Mouse (Mus musculus) gastrocnemius, postnatal 25 days (tissue): Measurements from ENCODE around the gene Daam1. TPM values are rescaled to one million over a fixed set of nuclear protein-coding genes. Genes with fewer than 3 reads are reported as not detected.

Source experiments
- DNase-seq: peaks from one replicate; pipeline ENCODE4 v3.0.0; 2022
- total RNA-seq, 2 experiments: library from RNA; stranded (reverse); gene quantifications; 1 replicate in 1 of 2; 2 replicates in 1 of 2; pipeline ENCODE4 v1.2.3; 2021

Gene Daam1
- total RNA-seq, 2 experiments from 2014 or later = 10.4 to 13.8 TPM

DNA sequence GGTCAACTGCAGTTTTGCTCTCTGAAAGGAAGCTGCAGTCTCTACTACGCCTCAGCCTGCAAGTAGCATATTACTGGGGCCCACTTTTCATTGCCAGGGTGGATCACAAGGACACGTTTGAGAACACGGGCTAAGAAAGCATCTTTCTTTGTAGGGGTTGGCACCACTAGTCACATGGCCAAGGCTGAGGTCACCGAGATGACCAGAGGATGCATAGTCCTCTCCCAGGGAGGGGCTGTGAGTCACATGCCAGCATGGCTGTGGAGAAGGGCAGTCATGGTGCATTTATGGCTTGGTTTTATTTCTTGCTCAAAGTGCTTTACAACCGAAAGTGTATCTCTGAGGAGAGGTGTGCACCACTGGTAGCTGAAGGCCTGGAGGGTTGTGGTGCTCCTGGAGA, 67.4 kb downstream of the Daam1 start:
- no peak for DNase-seq

DNA sequence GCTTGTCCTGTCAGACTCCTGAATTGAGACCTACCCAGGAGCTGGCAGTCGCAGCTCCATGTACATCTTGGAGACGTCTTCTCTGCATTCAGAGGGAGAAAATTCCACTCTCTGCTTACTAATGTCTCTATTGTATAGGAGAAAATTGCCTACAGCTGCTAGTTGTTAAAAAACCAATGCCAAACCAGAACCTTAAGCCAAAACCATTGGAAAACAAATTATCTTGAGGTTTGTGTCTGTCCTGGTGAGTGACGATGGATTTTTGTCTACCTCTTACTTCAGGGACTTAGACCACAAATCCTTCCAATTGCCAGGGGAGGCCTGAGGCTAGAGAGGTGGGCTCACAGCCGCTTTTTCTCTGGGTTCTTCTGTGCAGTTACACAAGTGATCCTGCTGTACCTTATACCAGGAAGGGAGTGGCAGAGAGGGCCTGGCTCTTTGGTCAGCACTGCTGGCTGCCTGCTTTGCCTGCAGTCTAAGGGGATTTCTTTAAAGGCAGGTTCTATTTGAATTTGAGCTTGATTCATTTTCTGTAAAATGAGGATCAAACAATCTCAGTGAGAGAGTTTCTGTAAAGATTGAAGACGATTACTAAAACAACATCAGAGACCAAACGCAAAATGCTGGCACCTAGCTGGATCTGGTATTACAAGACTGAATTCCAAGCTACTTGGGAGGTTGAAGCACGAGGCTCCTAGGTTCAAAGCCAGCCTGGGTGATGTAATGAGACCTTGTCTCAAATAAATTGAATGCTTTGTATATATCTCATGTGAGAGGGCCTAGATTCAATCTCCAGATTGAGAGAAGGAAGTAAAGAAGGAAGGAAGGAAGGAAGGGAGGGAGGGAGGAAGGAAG, 68.0 kb downstream of the Daam1 start:
- DNase-seq = no peak

DNA sequence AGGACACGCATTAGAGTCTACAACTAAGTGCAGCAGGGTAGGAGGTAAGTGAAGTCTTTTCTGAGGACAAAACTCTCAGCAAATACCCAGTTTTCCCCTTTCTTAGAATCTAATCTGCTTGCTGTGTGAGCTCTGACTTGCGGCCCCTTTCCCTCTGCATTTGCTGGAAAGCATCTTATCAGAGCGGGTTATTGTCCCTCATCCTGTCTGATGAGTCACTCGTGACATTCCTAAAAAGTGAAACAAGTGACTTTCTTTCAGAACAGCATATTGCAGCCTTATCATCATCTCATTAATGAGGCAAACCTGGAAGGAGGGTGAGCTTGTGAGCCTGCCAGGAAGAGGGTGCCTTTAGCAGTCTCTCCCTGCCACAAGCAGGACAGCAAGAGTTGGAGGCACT, 68.7 kb downstream of the Daam1 start:
- no peak for DNase-seq

DNA sequence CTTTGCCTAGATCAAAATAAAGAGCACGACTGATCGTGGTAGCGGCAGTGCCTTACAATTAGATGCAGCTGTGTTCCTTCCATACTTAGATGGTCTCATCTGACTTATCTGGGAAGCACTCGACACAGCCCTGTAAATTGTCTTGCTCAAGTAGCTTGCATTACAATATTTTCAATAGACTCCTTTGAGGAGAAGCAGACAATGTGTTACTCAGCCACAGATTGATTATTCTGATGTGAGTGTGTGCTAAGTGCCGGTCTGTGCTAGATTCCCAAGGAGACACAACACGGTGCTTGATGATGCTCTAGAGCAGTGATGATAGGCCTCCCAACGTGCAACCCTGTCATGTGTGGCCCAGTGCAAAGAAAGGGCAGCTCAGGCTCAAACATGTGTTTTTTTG, 70.3 kb downstream of the Daam1 start:
- no peak for DNase-seq

DNA sequence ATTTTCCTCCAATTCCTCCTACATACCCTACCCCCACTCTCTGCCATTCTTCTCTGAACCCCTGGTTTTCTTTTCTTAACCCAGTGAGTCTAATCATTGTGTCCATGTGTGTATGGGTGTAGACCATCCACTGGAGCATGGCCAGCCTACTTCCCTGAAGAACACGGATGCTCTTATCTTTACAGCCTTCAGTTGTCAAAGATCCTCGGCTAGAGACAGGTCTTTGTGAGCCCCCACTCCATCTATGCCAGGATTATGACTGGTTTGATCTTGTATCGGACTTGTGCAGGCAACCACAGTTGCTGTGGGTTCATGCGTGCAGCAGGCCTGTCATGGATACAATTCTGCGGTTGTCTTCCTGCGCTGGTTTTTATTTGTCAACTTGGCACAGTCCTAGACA, 71.0 kb downstream of the Daam1 start:
- no peak for DNase-seq

DNA sequence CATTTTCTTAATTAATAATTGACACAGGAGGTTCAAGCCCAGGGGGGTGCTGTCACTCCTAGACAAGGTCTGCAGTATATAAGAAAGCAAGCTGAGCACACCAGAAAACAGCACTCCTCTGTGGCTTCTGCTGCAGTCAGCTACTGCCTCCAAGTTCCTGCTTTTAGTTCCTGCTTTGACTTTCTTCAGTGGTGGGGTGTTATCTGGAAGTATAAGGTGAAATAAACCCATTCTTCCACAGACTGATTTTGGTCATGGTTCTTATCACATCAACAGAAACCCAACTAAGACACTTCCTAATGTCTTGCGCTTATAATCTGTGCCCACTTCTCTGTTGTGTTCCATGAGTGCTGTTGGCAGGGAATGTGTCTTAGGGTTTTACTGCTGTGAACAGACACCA, 71.4 kb downstream of the Daam1 start:
- DNase-seq = no peak

DNA sequence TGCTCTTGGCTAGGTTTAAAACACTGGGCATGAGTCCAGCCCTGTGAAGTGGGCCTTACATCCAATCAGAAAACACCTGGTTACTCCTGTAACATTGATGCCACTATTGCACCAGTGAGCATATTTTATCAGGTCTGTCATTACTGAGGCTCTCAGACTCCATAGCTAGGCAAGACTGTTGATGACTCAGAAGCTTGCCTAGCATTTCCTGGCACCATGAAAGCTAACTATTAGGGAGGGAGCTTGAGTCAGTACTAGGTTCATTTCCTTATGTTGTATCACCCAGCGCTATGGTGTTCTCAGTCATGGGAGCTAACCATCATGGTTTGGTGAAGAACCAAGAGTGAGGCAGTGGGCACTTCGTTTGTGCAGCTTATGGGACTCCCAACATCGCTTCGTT, 72.3 kb downstream of the Daam1 start:
- no peak for DNase-seq

DNA sequence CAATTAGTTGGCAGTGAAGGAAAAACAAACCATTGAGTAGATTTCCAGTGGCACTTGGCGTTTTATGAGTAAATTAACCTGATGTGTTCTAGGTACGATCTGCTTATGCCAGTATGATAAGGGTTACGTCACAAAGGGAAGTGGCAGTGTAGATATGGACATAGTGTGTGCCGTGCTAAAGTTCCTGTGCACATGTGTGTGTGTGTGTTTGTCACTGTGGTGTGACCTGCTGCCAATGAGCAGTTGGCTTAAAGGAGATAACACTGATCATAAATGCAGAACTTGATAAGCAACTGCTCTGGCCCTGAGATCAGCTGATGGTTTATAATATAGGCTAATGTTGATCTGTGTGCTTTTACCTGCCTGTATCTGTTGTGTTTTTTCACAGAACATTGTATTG, 73.4 kb downstream of the Daam1 start:
- no peak for DNase-seq

DNA sequence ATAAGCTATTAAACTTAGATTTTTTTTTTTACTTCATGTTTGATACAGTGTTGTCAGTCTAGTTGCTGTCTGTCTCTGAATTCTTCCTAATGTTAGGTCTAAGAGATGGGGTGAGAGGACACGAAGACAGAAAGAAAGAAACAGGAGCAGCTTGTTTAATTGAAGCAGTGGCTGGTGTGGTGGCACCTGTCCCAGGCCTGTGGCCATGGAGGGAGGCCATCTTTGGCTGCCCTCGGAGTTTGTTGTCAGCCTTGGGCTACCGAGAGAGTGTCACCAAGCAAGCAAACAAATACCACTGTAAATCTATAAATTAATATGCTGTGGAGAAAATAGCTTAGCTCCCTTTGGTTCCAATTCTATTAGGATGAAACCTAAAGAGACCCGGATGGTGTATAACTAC, 74.0 kb downstream of the Daam1 start:
- DNase-seq = no peak

DNA sequence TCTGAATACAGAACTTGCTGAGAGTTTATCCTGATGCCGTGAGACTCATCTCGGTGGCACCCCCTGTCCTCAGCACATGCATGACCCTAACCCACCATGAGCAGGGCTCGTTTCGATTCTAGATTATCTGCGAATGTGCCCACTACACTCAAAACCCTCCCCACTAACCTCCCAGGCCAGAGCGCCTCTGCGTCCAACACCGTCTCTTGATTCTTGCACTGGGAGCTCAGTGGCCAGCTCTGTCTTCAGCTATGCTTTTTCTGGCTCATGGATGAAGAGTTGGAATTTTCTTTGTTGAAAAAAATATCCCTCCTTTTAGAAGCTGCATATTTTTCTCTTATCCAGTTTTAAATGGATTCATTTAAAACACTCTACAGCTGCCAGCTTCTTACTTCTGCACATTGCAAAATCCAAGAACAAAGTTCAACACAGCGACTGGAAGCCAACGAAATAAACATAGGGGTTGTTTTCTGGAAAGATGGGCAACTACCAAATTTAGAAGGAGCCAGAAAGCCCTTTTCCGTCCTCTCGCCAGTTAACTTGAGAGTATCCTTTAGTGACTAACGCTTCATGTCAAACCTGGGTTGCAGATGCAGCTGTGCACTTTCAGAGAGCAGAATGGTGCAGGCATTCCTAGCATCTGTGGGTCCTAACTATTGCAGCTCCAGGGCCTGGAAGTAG, 74.9 kb downstream of the Daam1 start:
- DNase-seq = peak; percentile 25

DNA sequence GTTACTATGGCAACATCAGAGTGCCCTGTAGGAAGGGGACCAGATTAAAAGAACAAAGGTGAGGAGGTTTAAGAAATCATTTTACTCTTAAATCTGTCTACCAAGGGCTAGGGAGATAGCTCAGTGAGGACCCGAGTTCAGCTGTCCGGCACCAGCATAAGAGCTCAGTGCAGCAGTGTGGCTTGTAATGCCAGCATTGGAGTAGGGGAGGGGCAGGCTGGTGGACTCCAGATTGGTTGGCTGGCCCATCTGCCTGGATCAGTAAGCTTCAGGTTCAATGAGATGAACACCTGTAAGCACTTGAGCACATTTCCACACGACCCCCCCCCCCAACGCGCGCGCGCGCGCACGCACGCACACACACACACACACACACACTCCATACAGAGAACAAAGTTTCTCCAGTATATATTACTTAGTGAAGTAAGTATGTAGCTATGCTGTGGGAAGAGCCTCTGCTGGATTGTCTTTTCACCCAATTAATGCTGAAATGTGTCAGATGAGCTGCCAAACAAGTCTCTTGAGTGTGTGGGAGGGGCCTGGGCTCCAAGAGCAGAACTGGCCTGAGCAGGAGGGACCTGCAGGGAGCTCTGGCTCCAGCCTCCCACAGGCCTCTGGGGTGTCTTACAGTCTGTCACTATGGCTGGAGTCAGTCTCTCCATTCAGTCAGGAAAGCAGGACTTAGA, 75.8 kb downstream of the Daam1 start:
- peak; percentile 27 for DNase-seq

DNA sequence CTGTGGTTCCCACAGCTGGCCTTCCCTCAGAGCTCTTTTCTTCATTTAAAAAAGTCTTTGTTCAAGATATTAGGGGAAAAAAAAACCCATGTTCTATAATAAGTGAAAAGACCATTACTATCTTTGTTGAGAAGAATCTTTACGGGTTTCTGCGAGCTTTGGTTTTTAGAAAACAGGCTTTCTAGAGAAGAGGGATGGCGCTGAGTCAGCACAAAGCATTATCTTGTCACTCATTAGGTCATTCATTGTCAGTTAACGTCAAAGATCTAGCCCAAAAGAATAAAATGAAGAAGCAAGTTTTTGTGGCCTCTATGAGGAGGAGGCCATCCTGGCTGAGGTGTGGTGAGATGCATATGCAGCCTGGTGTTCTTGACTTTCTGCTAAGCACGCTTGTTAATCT, 78.1 kb downstream of the Daam1 start:
- no peak for DNase-seq

DNA sequence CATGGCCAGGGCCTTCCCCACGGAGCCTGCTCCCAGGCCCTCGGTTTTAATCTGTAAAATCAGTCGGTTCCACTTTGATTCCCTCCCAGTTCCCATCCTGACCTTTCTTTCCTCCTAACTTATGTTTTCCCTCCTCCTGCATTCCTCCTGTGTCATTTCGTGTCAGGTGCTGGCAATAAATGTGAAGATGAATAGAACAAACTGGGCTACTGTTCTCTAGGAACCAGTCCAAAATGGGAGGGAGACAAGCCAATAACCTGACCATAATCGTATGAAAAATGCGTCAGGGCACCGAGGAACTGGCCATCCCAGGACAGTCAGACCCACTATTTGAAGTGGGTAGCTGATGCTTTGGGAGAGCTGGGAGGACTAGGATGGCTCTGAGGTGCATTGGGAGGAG, 79.4 kb downstream of the Daam1 start:
- DNase-seq = no peak

DNA sequence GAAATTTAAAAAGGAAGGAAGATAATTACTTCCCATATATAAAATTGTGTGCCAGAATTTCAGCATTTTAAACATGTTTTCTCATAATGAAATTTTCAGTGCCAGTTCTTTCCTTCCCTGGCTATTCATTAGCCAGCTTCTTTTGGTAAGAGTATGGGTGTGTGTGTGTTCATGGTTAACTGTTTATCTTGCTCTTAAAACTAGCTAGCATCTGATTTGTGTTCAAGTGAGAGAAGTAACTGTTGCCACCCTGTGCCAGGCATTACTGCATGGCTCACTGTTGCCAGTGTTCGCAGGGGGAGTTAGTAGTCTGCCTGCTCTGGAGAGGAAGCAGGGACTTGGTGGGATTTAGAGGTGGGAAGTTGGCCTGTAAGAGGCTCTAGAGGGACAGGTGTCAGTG, 81.4 kb downstream of the Daam1 start:
- DNase-seq = no peak

DNA sequence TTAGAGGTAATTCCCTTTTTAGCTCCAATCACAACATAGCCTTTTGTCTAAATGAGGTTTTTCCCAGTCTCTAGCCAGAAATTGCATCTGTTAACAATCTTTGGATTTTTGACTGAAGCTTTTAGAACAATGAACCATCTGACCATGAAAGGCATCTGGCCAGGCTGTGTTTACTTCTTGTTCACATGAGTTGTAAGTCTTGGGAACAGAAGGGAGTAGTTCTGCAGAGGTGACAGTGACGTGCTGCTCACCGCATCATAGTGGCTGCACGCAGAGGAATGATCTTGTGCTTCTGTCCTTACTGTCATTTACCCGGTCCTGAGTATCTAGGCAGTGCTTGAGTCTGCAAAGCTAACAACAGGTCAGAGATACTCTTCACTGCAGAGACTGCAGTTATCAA, 88.3 kb downstream of the Daam1 start:
- DNase-seq = no peak

DNA sequence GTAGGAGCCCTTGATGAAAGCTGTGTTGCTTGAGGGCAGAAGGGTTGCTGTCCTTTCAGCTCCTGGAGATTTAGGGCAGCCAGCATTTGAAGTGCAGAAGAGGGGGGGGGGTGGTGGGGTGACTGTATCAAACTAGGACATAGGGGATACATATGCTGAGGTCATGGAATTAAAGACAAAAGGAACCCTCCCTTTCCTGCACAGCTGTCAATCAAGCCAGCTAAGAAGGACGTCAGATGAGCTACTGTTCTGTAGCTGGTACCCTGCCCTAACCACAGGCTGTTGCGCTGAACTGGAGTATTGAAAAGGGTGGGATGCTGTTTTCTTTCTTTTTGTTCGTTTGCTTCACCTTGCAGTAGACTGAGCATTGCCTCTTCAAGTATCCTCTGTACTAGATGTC, 89.1 kb downstream of the Daam1 start:
- no peak for DNase-seq

DNA sequence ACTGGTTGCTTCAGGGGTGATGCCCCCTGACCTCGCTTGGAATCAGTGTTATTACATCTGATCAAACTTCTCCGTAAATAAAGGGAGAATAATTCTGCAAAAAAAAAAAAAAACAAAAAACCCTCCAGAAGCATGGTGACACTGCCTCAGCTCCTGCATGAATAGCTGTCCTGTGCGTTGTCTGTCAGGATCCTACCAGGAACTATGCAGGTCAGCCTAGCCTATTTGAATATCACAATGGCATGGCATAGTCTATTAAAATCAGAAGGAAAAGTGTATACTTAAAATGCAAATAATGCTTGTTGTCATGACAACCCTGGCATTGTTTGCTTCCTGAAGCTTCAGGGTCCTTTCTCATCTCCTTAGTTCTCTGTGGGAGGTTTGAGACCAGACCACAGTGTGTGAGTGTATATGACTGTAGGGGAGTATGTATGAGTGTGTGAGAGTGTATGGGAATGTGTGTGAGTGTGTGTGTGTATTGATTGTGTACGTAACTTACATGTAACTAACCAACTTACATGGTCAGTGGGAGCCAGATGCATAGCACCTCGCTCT, 92.0 kb downstream of the Daam1 start:
- no peak for DNase-seq

DNA sequence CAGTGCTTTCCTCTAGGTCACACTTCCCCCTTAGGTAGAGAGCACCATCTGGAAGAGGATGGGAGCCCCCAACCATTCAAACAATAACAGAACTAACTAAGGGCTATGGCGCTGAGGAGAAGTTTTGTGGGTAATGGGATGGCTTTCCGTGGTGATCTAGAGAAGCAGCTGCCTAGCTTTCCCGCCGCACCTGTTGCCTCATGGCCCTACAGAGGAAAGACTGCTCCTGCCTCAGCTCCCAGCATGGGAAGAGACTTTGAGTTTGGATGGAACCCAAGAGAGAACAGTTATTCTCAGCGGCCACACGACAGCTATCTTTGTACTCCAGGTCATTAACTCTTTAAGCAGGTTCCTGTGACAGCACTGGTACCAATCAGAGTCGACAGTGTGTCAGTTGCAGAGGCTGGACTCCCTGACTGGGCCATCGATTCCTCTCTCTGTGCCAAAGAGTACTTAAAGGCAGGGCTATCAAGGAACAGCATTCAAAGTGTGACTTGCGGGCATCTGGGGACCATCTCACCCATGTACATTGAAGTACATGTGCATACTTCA, 94.2 kb downstream of the Daam1 start:
- DNase-seq = no peak

DNA sequence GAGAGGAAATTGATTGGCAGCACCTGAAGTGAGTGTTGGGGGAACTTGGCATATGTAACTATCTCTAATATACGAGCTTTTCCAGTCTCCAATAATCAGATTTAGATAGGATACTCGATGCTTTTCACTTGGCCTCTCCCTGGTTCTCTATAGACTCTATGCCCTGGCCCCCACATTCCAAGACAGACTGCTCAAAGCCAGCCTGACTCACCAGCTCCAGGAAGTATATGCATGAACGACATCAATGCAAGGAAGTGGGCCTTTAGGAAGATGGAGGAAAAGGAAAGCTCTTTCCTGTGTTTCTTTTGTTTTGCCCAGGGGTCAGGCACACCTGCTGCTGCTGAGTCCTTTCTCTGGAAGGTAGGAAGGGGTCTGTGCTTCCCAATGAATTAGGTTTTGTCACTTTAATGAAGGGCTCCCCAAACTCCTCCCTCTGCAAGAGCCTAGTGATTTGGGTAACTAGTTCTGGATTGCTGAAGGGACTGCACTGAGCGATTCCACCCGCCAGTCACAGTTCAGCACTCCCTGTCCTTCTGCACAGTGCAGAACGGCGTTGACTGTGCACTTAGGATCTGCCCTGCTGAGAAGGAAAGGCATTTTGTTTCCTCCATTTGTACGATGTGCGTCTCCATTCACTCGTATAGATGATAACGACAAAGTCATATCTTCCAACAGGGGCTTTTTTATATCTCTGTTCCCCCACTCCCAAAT, 95.3 kb downstream of the Daam1 start:
- DNase-seq = no peak

DNA sequence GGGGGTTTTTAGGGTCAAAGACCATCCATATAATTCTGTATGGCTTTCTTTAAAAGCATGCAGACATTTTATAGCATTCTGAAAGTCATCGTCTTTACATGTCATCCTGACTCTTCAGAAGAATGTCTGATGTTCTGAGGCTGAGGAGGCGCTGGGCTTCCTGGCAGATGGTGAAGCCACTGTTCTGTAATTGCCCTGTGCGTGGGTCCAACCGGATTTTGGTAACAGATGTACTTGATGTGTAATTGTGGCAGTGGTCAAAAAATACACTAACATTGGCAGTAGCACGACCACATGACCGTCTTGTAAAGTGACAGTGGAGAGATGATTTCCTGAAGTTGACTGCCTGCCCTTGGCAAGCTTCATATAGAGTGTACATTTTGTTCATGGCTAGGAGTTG, 97.2 kb downstream of the Daam1 start:
- no peak for DNase-seq

DNA sequence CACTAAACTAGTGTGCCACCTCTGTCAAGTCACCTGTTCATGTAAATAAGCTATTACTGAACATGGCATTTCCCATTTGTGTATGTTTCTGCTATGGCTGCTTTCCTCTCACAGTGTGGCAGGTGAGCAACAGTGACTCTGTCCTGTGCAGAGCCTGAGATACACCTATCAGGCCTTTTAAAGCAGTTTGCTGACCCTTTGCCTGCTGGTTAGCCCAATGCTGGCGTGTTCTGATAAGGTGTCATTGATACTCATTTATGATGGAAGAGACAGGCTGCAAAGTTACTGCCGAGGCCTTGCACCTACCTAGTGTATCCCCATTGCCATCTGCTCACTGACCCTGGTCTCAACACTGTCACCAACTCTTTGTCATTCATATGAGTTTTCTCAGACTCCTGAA, 99.0 kb downstream of the Daam1 start:
- no peak for DNase-seq
